In genomic region chr2:104615985-104616711, GRCm38 (mm10) we compare ENCODE assay signal across 20 mouse cellular contexts.
"Had no signal": no experiment of that assay in that cellular context is flagged by ENCODE, and none has a peak within 500 bp of the region (broad histone marks: within the 10 kb centered on the region; RNA-seq: fewer than 3 reads in every experiment).

No protein-coding gene starts in this region.

- H3K4me3 ChIP-seq: layer of hippocampus, adult 2 months; limb, embryonic 10.5 days; limb, embryonic 13.5 days; liver, embryonic 13.5 days; megakaryocyte, embryonic 14.5 days; midbrain, embryonic 10.5 days; midbrain, embryonic 13.5 days; myocyte; neural tube, embryonic 13.5 days had no signal

- ATAC-seq: intestine, postnatal 0 days; midbrain, embryonic 13.5 days; midbrain, embryonic 16.5 days had no signal

- H3K36me3 ChIP-seq: midbrain, embryonic 13.5 days; neural tube, embryonic 13.5 days had no signal

- H3K4me2 ChIP-seq: limb, embryonic 13.5 days; liver, embryonic 13.5 days; lung, embryonic 14.5 days; midbrain, embryonic 13.5 days; neural tube, embryonic 13.5 days had no signal

- DNase-seq: kidney, adult 2 months; kidney, postnatal 25 days; layer of hippocampus, adult 9-11 months; liver, embryonic 13.5 days; lung, embryonic 14.5 days; retina, postnatal 1 day; thymus, adult 2 months; thymus, postnatal 14 days; thymus, postnatal 4 days had no signal

- H3K4me1 ChIP-seq: limb, embryonic 10.5 days; limb, embryonic 13.5 days; megakaryocyte, embryonic 14.5 days; midbrain, embryonic 10.5 days; midbrain, embryonic 13.5 days; neural tube, embryonic 13.5 days had no signal

- H3K27ac ChIP-seq: kidney, postnatal 0 days; layer of hippocampus, adult 2 months; limb, embryonic 10.5 days; limb, embryonic 13.5 days; liver, embryonic 13.5 days; midbrain, embryonic 10.5 days; midbrain, embryonic 13.5 days; neural tube, embryonic 13.5 days had no signal

- H3K9ac ChIP-seq: limb, embryonic 13.5 days; liver, embryonic 13.5 days; lung, embryonic 14.5 days; midbrain, embryonic 13.5 days; neural tube, embryonic 13.5 days had no signal

- H3K27me3 ChIP-seq: limb, embryonic 13.5 days; liver, embryonic 13.5 days; megakaryocyte, embryonic 14.5 days; midbrain, embryonic 13.5 days; neural tube, embryonic 13.5 days had no signal

- H3K9me3 ChIP-seq: limb, embryonic 10.5 days; limb, embryonic 13.5 days; liver, embryonic 13.5 days; megakaryocyte, embryonic 14.5 days; midbrain, embryonic 10.5 days; midbrain, embryonic 13.5 days; neural tube, embryonic 13.5 days had no signal
